Mouse (Mus musculus) Patski (cell line): ENCODE measurements at regions not wholly inside any gene's neighbourhood (a gene's known extent, or its start where the extent isn't known, plus 50 kb on each side); places are given as distances from the start of the nearest gene placed in this dataset.
A peak's percentile ranks its signal among the peaks of the same experiment; 100 is the strongest.
"Not testable (repeated sequence)": the region's sequence is repeated elsewhere in the genome, so short reads cannot be mapped to it uniquely, and the experiment has no call there.

Experiments used
- ATAC-seq: fragments of 100-300 bp; one replicate; pipeline ENCODE4 v1.8.0; 2021
- CTCF ChIA-PET: fragments of 350-600 bp; sonication (Branson Sonifier 250); formaldehyde crosslinking; loops from one replicate; lab custom pipeline; 2022; ENCODE audit warnings: inconsistent platforms; lab: Charles Lee
- POLR2A ChIA-PET: fragments of 350-600 bp; sonication (Branson Sonifier 250); formaldehyde crosslinking; loops from one replicate; lab custom pipeline; 2022; ENCODE audit warnings: antibody characterized with exemption, inconsistent platforms; lab: Charles Lee
- DNase-seq: peaks from one replicate; pipeline ENCODE4 v3.0.0-alpha.2; 2011; ENCODE audit warnings: low read depth, low spot score
- H3K27me3 ChIP-seq: fragments of 371-371 bp; one replicate; pipeline ENCODE4 v1.5.1; 2021
- CTCF ChIP-seq: fragments of 100-300 bp; IDR thresholded peaks from one replicate; pipeline ENCODE4 v1.5.1; 2021
- in situ Hi-C: fragments of 300-500 bp; cut with MboI; formaldehyde crosslinking; loops from 3 replicates; pipeline ENCODE4 v1.11.1; 2018; ENCODE audit warnings: low pct_unique_long_range_greater_than_20kb, mixed read lengths

- peaks cover 5% of the 10 kb centered on the region for H3K27me3 ChIP-seq
- in situ Hi-C loops: no loop called here
- no peak for ATAC-seq
- ChIA-PET POLR2A (no interaction called here), CTCF (no interaction called here)
- no peak for TF ChIP-seq CTCF
- DNase-seq: no peak
Measured at GRCm38 (mm10) chr11:48657851-48658250, 142.3 kb upstream of the Rack1 start.

- TF ChIP-seq CTCF: no peak
- in situ Hi-C loops: no loop called here
- ChIA-PET CTCF (no interaction called here), POLR2A (no interaction called here)
- ATAC-seq (no peak), DNase-seq (no peak)
- H3K27me3 ChIP-seq: peaks cover 8% of the 10 kb centered on the region
Measured at GRCm38 (mm10) chr11:48661641-48662040, 138.5 kb upstream of the Rack1 start.

- no peak for TF ChIP-seq CTCF
- peaks cover 7% of the 10 kb centered on the region for H3K27me3 ChIP-seq
- CTCF ChIA-PET: no interaction called here
- ATAC-seq (no peak), DNase-seq (no peak)
- in situ Hi-C loops: no loop called here
- POLR2A ChIA-PET: no interaction called here
Measured at GRCm38 (mm10) chr11:48684781-48685314, 115.3 kb upstream of the Rack1 start.

- ChIA-PET POLR2A (no interaction called here), CTCF (no interaction called here)
- in situ Hi-C loops: no loop called here
- H3K27me3 ChIP-seq: no peaks in the 10 kb centered on the region
- ATAC-seq: no peak
- DNase-seq: no peak
- no peak for TF ChIP-seq CTCF
Measured at GRCm38 (mm10) chr11:48690070-48690469, 110.1 kb upstream of the Rack1 start.

- DNase-seq (peak; percentile 4), ATAC-seq (no peak)
- no peaks in the 10 kb centered on the region for H3K27me3 ChIP-seq
- in situ Hi-C loops: no loop called here
- no peak for TF ChIP-seq CTCF
- CTCF ChIA-PET: no interaction called here
- POLR2A ChIA-PET: no interaction called here
Measured at GRCm38 (mm10) chr11:48696352-48696751, 103.8 kb upstream of the Rack1 start.

GRCm38 (mm10) chr11:48697191-48697590, 102.9 kb upstream of the Rack1 start:
- in situ Hi-C loops: no loop called here
- ATAC-seq (no peak), DNase-seq (no peak)
- no peak for TF ChIP-seq CTCF
- POLR2A ChIA-PET: no interaction called here
- H3K27me3 ChIP-seq: no peaks in the 10 kb centered on the region
- CTCF ChIA-PET: no interaction called here

DNA sequence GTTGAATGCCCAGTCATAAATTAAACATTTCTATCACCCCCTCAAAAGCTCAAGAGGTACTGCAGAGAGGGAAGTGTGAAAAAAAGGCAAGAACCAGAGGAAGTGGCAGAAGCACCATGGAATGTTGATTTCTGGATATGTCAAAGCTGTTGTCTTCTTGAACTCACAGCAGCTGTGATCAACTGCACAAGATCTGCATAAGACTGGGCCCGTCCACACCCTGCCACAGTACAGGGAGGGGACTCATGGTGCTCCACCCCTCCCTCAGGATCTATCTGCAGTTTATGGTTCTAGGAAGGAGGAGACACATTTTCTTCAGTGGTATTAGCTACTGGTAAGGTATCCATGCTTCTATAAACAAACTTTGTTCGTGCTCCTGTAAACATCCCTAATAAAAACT, 92.9 kb upstream of the Rack1 start:
- DNase-seq (no peak), ATAC-seq (no peak)
- POLR2A ChIA-PET: no interaction called here
- CTCF ChIA-PET: no interaction called here
- TF ChIP-seq CTCF: no peak
- in situ Hi-C loops: no loop called here
- no peaks in the 10 kb centered on the region for H3K27me3 ChIP-seq

- TF ChIP-seq CTCF: no peak
- ChIA-PET POLR2A (no interaction called here), CTCF (no interaction called here)
- DNase-seq: no peak
- in situ Hi-C loops: no loop called here
- no peaks in the 10 kb centered on the region for H3K27me3 ChIP-seq
- no peak for ATAC-seq
Measured at GRCm38 (mm10) chr11:48710972-48711371, 89.2 kb upstream of the Rack1 start.

DNA sequence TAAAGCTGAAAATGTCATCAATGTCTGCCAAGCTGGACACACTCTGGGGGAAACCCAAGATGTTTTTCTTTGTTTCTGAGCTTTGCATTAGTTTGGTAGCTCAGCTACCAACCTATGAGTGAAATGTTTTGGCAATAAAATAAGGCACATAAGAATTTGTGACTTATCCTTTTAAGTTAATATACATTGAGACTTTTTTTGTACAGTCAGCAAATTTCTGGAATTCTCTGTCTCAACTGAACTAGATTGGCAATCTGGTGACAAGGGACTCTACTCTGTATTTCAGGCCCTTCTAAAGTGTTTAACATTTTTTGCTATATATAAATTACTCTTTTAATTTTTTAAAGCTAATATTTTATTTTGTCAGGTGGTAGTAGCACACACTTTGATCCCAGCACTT, 76.1 kb upstream of the Rack1 start:
- no peaks in the 10 kb centered on the region for H3K27me3 ChIP-seq
- in situ Hi-C loops: no loop called here
- ChIA-PET POLR2A (no interaction called here), CTCF (no interaction called here)
- no peak for TF ChIP-seq CTCF
- DNase-seq: no peak
- ATAC-seq: no peak

DNA sequence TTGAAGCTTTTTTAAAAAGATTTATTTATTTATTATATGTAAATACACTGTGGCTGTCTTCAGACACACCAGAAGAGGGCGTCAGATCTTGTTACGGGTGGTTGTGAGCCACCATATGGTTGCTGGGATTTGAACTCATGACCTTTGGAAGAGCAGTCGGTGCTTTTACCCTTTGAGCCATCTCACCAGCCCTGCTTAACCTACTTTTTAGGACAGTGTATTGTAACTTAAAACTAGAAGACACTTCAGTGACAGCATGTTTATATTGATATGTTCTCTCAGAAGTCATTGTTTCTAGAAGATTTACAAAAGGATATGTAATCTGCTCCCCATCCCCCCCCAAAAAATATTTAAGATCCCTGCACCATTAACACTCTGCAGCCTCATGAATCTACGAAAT, 69.3 kb upstream of the Rack1 start:
- CTCF ChIA-PET, in situ Hi-C loops, DNase-seq, H3K27me3 ChIP-seq, POLR2A ChIA-PET, ATAC-seq: not testable (repeated sequence)

DNA sequence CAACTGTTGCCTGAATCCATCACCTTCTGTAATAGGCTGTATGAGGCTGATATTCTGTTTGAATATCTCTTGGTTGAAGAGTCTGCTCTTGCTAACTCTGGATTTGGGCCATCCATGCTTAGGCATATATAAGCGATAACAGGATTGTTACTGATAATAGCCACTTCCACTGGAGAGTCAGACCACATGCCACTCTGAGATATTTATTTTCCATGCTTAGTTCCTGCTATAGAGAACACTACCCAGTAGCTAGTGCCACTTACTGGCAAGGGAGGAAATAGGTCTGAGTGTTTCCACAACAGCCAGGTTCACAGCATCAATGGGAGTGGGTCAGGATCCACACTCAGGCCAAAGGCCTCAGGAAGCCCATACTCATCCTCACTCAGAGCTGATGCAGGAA, 53.6 kb upstream of the Rack1 start:
- TF ChIP-seq CTCF: no peak
- POLR2A ChIA-PET: no interaction called here
- CTCF ChIA-PET: interaction anchor here (2.1 kb wide), 1 partner anchor 32 kb away, joined by 5 read pairs; no protein-coding TSS in a partner anchor
- H3K27me3 ChIP-seq: no peaks in the 10 kb centered on the region
- in situ Hi-C loops: no loop called here
- DNase-seq (no peak), ATAC-seq (no peak)

GRCm38 (mm10) chr11:48748066-48748465, 52.1 kb upstream of the Rack1 start:
- ChIA-PET CTCF (no interaction called here), POLR2A (no interaction called here)
- no peak for DNase-seq
- H3K27me3 ChIP-seq: no peaks in the 10 kb centered on the region
- TF ChIP-seq CTCF: no peak
- in situ Hi-C loops: no loop called here
- no peak for ATAC-seq
